Mouse (Mus musculus) ES-E14 (cell line): ENCODE data around the gene Rhox3c. TPM values are rescaled to one million over a fixed set of nuclear protein-coding genes. Genes with fewer than 3 reads are reported as not detected.
"Not testable (repeated sequence)": the region's sequence is repeated elsewhere in the genome, so short reads cannot be mapped to it uniquely, and the experiment has no call there.

Experiments used
- DNase-seq: peaks from one replicate; pipeline ENCODE4 v3.0.0-alpha.2; 2013; ENCODE audit warnings: low read depth, low spot score
- H3K27ac ChIP-seq: 2 replicates; pipeline ENCODE4 v1.5.1; 2012; ENCODE audit warnings: low read depth, mild to moderate bottlenecking, low read length, moderate library complexity, mixed read lengths; ENCODE audit not compliant: poor library complexity, insufficient read depth, severe bottlenecking
- H3K36me3 ChIP-seq: 2 replicates; pipeline ENCODE4 v1.6.1; 2012; ENCODE audit warnings: mild to moderate bottlenecking, low read length, moderate library complexity, mixed read lengths; ENCODE audit not compliant: control insufficient read depth, poor library complexity, insufficient read depth, severe bottlenecking
- H3K4me1 ChIP-seq, 2 experiments: fragments of 150-350 bp in 1 of 2; sonication (generic) in 1 of 2; 2 replicates each; pipeline ENCODE4 v1.6.1; 2012; ENCODE audit warnings: low read length in 2 of 2, mild to moderate bottlenecking in 1 of 2, mixed read lengths in 1 of 2; ENCODE audit not compliant: control insufficient read depth in 2 of 2, insufficient read depth in 2 of 2, poor library complexity in 1 of 2
- H3K4me3 ChIP-seq, 2 experiments: fragments of 150-350 bp in 1 of 2; sonication (generic) in 1 of 2; 2 replicates each; pipeline ENCODE4 v1.5.1; 2012; ENCODE audit warnings: low read length in 2 of 2, low read depth in 1 of 2, mild to moderate bottlenecking in 1 of 2, mixed read lengths in 1 of 2; ENCODE audit not compliant: insufficient read depth in 1 of 2, poor library complexity in 1 of 2, severe bottlenecking in 1 of 2
- H3K9ac ChIP-seq: 2 replicates; pipeline ENCODE4 v1.6.1; 2012; ENCODE audit warnings: low read depth, mild to moderate bottlenecking, low read length, mixed read lengths; ENCODE audit not compliant: poor library complexity, insufficient read depth, severe bottlenecking
- H3K9me3 ChIP-seq: fragments of 150-350 bp; sonication (generic); 2 replicates; pipeline ENCODE4 v1.6.1; 2012; ENCODE audit warnings: low read depth, mild to moderate bottlenecking, low read length; ENCODE audit not compliant: control insufficient read depth, insufficient read depth
- in situ Hi-C, 2 experiments: fragments of 600-800 bp; cut with MboI; formaldehyde crosslinking; loops; one replicate each; pipeline ENCODE4 v1.15.1; 2025; ENCODE audit warnings: low sequenced_read_pairs in 2 of 2, inconsistent platforms in 1 of 2; ENCODE audit not compliant: unreplicated experiment in 2 of 2
- total RNA-seq: library from RNA; depleted of rRNA; stranded (reverse); fragments of 300-350 nt; gene quantifications from 2 replicates; pipeline ENCODE4 v1.2.3, GENCODE M21; 2012; rRNA removed

Rhox3c gene
- total RNA-seq = not detected in 2 replicates

- H3K9ac ChIP-seq, H3K36me3 ChIP-seq, H3K27ac ChIP-seq, H3K4me1 ChIP-seq, DNase-seq, H3K9me3 ChIP-seq, in situ Hi-C loops, H3K4me3 ChIP-seq: not testable (repeated sequence)
Measured at GRCm38 (mm10) chrX:37458285-37458684, at the start of gene Rhox3c. TSS of gene Rhox3c (plus strand) at chrX:37458585.

GRCm38 (mm10) chrX:37411767-37412166, 46.6 kb upstream of the Rhox3c start, which contains the start of gene Rhox2b:
TSS of gene Rhox2b (plus strand) at chrX:37412067.
- in situ Hi-C loops, H3K9me3 ChIP-seq: not testable (repeated sequence)

GRCm38 (mm10) chrX:37432194-37432593, 26.2 kb upstream of the Rhox3c start, which contains the start of gene Rhox4b:
TSS of gene Rhox4b (plus strand) at chrX:37432494.
- H3K27ac ChIP-seq, H3K4me1 ChIP-seq: not testable (repeated sequence)

More at GRCm38 (mm10) chrX:37411767-37412166, 46.6 kb upstream of the Rhox3c start, which contains the start of gene Rhox2b:
- H3K4me1 ChIP-seq, H3K36me3 ChIP-seq, H3K9ac ChIP-seq, H3K4me3 ChIP-seq, DNase-seq, H3K27ac ChIP-seq: not testable (repeated sequence)

GRCm38 (mm10) chrX:37453380-37453779, 5.0 kb upstream of the Rhox3c start, which contains the start of gene Rhox2c:
TSS of gene Rhox2c (plus strand) at chrX:37453680.
- in situ Hi-C loops, H3K9me3 ChIP-seq, H3K9ac ChIP-seq, H3K4me1 ChIP-seq, H3K36me3 ChIP-seq, DNase-seq, H3K27ac ChIP-seq, H3K4me3 ChIP-seq: not testable (repeated sequence)

More at GRCm38 (mm10) chrX:37432194-37432593, 26.2 kb upstream of the Rhox3c start, which contains the start of gene Rhox4b:
- H3K4me3 ChIP-seq, DNase-seq, H3K9me3 ChIP-seq, H3K9ac ChIP-seq, H3K36me3 ChIP-seq, in situ Hi-C loops: not testable (repeated sequence)

- H3K9ac ChIP-seq, H3K36me3 ChIP-seq, H3K4me3 ChIP-seq, H3K27ac ChIP-seq, DNase-seq, H3K4me1 ChIP-seq, in situ Hi-C loops, H3K9me3 ChIP-seq: not testable (repeated sequence)
Measured at GRCm38 (mm10) chrX:37480037-37480436, 21.7 kb downstream of the Rhox3c start, which contains the start of gene Rhox4c. TSS of gene Rhox4c (plus strand) at chrX:37480337.

GRCm38 (mm10) chrX:37514059-37514458, 55.7 kb downstream of the Rhox3c start, which contains the start of gene Rhox4d:
TSS of gene Rhox4d (plus strand) at chrX:37514359.
- H3K9ac ChIP-seq, in situ Hi-C loops, H3K4me1 ChIP-seq, H3K9me3 ChIP-seq, H3K36me3 ChIP-seq, H3K27ac ChIP-seq, H3K4me3 ChIP-seq, DNase-seq: not testable (repeated sequence)

Other genes starting within 250 kb of the Rhox3c start
- 2.3 and 2.9 TPM in 2 replicates for gene Gm9, start 247.5 kb upstream of the Rhox3c start, total RNA-seq
- gene Rhox1, start 236.3 kb upstream of the Rhox3c start, total RNA-seq = 1.4 and 3.0 TPM in 2 replicates
- gene Rhox2a, start 213.6 kb upstream of the Rhox3c start, total RNA-seq = 1.8 and 7.2 TPM in 2 replicates
- not detected in 2 replicates for gene Rhox3a, start 208.7 kb upstream of the Rhox3c start, total RNA-seq
- not detected in 2 replicates for gene Rhox4a, start 193.2 kb upstream of the Rhox3c start, total RNA-seq
- not detected in 2 replicates for gene Rhox3a2, start 78.6 kb upstream of the Rhox3c start, total RNA-seq
- gene Rhox4a2, start 67.7 kb upstream of the Rhox3c start, total RNA-seq = 0.36 TPM in 1 of 2 replicates, not detected in the other
- gene Rhox2b, start 46.5 kb upstream of the Rhox3c start, total RNA-seq = 0.69 and 2.1 TPM in 2 replicates
- gene Rhox4b, start 26.1 kb upstream of the Rhox3c start, total RNA-seq = 0.40 TPM in 1 of 2 replicates, not detected in the other
- gene Rhox2c, start 4.9 kb upstream of the Rhox3c start, total RNA-seq = 0.48 and 0.49 TPM in 2 replicates
- 0.27 TPM in 1 of 2 replicates, not detected in the other for gene Rhox4c, start 21.8 kb downstream of the Rhox3c start, total RNA-seq
- gene Rhox2d, start 34.8 kb downstream of the Rhox3c start, total RNA-seq = 0.31 TPM in 1 of 2 replicates, not detected in the other
- not detected in 2 replicates for gene Rhox4d, start 55.8 kb downstream of the Rhox3c start, total RNA-seq
- gene Rhox2e, start 71.9 kb downstream of the Rhox3c start, total RNA-seq = not detected in 2 replicates
- gene Rhox3e, start 83.4 kb downstream of the Rhox3c start, total RNA-seq = not detected in 2 replicates
- 0.22 TPM in 1 of 2 replicates, not detected in the other for gene Rhox4e, start 98.8 kb downstream of the Rhox3c start, total RNA-seq
- gene Rhox2f, start 112.8 kb downstream of the Rhox3c start, total RNA-seq = not detected in 2 replicates
- not detected in 2 replicates for gene Rhox3f, start 122.4 kb downstream of the Rhox3c start, total RNA-seq
- gene Rhox4f, start 149.1 kb downstream of the Rhox3c start, total RNA-seq = not detected in 2 replicates
- gene Rhox3g, start 170.0 kb downstream of the Rhox3c start, total RNA-seq = not detected in 2 replicates
- 0.71 TPM in 1 of 2 replicates, not detected in the other for gene Rhox2g, start 184.9 kb downstream of the Rhox3c start, total RNA-seq
- gene Rhox4g, start 192.7 kb downstream of the Rhox3c start, total RNA-seq = 0.11 TPM in 1 of 2 replicates, not detected in the other
- not detected in 2 replicates for gene Rhox3h, start 210.2 kb downstream of the Rhox3c start, total RNA-seq
- not detected in 2 replicates for gene Rhox2h, start 214.7 kb downstream of the Rhox3c start, total RNA-seq